Mouse (Mus musculus): ENCODE measurements around the gene Mrpl41.

GRCm38 (mm10) chr2:24952537-24953055, 22.3 kb downstream of the Mrpl41 start:
- TF ChIP-seq ZMIZ1 (IDR thresholded peaks at IDR 0.05; ENCODE audit: low read depth, low read length) = no peak
- peak; percentile 89 for TF ChIP-seq GATA1 (IDR thresholded peaks at IDR 0.05; ENCODE audit: low read depth, low read length)
- TF ChIP-seq POLR2A (IDR thresholded peaks at IDR 0.05; ENCODE audit: control insufficient read depth in 1 of 2, insufficient read depth in 1 of 2, low read depth in 1 of 2, low read length in 2 of 2, poor library complexity in 1 of 2) = peak in 1 of 2 experiments; percentile 23; a peak in 1 of 4 replicates
- no peak for TF ChIP-seq UBTF (IDR thresholded peaks at IDR 0.05; ENCODE audit: borderline replicate concordance, insufficient read depth, low read depth, low read length)
